Mouse (Mus musculus): ENCODE results near the gene Rnf8. TPM values are rescaled to one million over a fixed set of nuclear protein-coding genes. Genes with fewer than 3 reads are reported as not detected.

Rnf8 gene
- polyA plus RNA-seq, 1 experiment from 2014 or later, result 98.2 TPM

- Histone ChIP-seq H3K9ac (replicated peaks) (no peak overlapping the region), H3K4me1 (peaks cover 11% of the 10 kb centered on the region), H3K27ac (replicated peaks) (no peak overlapping the region), H3K9me3 (no peaks in the 10 kb centered on the region), H3K4me3 (no peak overlapping the region), H3K27me3 (no peaks in the 10 kb centered on the region), H3K4me2 (replicated peaks) (no peak overlapping the region), H3K36me3 (peaks cover 19% of the 10 kb centered on the region)
- 90% methylated on average over 6 of the region's 6 CpGs for WGBS
- ATAC-seq (ENCODE audit: low FRiP score, low read depth), result no peak
Observed at GRCm38 (mm10) chr17:29662145-29662544, 47.6 kb downstream of the Rnf8 start.

DNA sequence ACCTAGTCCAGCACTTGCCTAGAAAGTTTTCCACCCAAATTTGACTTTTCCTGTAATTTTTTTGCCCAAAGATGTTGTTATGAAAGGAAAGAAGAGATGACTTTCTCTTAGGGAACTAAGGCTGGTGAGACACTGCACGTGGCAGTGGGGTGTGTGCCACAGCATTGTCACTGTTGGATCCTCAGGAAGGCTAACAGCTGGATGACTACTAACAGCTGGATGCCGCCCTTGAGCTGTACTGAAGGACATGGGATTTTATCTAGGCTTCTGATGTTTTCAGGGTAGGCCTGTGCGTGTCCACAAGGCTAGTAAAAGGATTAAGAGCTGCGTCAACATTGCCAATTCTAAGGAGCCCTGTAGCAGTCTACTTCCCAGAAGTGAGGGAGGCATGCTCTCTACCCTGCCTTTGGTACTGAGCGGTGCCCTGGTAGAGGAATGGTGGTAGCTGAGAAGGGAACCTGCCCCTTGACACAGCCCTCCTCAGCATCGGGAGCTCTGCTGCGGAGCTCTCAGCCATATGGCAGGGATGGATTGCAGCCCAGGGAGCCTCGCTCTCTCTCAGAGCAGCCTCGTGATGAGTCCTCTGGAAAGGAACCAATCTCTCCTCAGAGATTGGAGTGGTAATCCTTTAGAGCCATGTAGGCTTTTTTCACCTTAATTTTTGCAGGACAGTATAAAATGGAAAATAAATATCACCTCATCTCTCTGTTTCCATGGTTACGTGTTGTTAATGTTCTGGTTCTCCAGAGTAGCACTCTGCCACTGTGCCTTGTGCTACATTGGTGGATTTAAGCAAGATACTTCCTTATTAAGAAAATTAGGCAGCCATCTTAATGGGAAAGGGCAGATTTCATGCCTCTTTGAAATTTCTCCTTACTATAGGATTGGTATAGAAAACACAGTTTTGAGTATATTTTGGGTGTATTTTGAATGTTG, 53.7 kb downstream of the Rnf8 start:
- Histone ChIP-seq H3K4me3 (no peak overlapping the region), H3K27ac (replicated peaks) (peak overlapping the region; percentile 40), H3K4me1 (peaks cover 6% of the 10 kb centered on the region; the same call in 1 of the 2 replicates), H3K9ac (replicated peaks) (0 out of 2 replicates have a peak overlapping the region, but pooled peaks have one; percentile 5), H3K36me3 (peaks cover 30% of the 10 kb centered on the region), H3K27me3 (no peaks in the 10 kb centered on the region), H3K4me2 (replicated peaks) (no peak overlapping the region), H3K9me3 (no peaks in the 10 kb centered on the region)
- 67% methylated on average over 10 of the region's 10 CpGs for WGBS
- no peak for ATAC-seq (ENCODE audit: low FRiP score, low read depth)

DNA sequence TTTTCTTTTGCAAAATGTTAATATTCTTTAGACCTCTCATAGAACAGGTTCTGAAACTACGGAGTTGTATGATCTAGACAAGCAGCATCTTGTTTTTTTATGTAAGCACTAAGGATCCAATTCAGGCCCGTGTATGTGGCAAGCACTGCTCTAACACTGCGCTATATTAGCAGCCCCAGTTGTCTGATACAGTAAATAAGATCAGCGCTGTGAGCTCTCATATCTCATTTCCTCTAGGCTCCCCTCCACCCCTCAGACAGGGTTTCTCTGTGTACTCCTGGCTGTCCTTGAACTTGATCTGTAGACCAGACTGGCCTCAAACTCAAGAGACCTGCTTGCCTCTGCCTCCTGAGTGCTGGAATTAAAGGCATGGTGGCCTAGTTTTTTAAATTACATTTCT, 54.4 kb downstream of the Rnf8 start:
- H3K36me3 ChIP-seq, result peaks cover 34% of the 10 kb centered on the region
- no peaks in the 10 kb centered on the region for H3K27me3 ChIP-seq
- no peak overlapping the region for H3K9ac ChIP-seq (replicated peaks)
- H3K4me2 ChIP-seq (replicated peaks), result no peak overlapping the region
- no peak for ATAC-seq (ENCODE audit: low FRiP score, low read depth)
- H3K27ac ChIP-seq (replicated peaks), result no peak overlapping the region
- H3K9me3 ChIP-seq, result no peaks in the 10 kb centered on the region
- 92% methylated on average over 4 of the region's 4 CpGs for WGBS
- H3K4me3 ChIP-seq, result no peak overlapping the region
- peaks cover 6% of the 10 kb centered on the region; the same call in 1 of the 2 replicates for H3K4me1 ChIP-seq

DNA sequence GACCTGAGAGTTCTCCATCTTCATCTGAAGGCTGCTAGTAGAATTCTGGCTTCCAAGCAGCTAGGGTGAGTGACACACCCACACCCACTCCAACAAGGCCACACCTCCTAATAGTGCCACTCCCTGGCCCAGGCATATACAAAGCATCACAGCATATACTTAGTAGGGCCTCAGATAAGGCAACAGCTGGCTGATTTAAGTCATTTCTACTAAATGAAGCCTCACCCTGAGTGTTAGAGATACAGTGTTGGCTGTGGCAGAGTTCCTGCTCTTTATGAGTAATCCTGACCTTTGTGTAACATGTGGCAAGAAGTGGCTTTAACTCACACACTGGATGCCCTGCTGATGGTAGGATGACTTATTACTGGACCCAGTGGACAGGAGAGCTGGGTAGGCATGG, 55.3 kb downstream of the Rnf8 start:
- Histone ChIP-seq H3K27ac (replicated peaks) (no peak overlapping the region), H3K9ac (replicated peaks) (no peak overlapping the region), H3K4me2 (replicated peaks) (no peak overlapping the region), H3K27me3 (no peaks in the 10 kb centered on the region), H3K9me3 (no peaks in the 10 kb centered on the region), H3K36me3 (peaks cover 39% of the 10 kb centered on the region), H3K4me1 (peaks cover 6% of the 10 kb centered on the region; the same call in 1 of the 2 replicates), H3K4me3 (no peak overlapping the region)
- ATAC-seq (ENCODE audit: low FRiP score, low read depth), result no peak

- Histone ChIP-seq H3K27me3 (no peaks in the 10 kb centered on the region), H3K4me1 (peaks cover 6% of the 10 kb centered on the region; the same call in 1 of the 2 replicates), H3K27ac (replicated peaks) (no peak overlapping the region), H3K9ac (replicated peaks) (no peak overlapping the region), H3K9me3 (no peaks in the 10 kb centered on the region), H3K36me3 (peaks cover 47% of the 10 kb centered on the region), H3K4me2 (replicated peaks) (no peak overlapping the region), H3K4me3 (no peak overlapping the region)
- ATAC-seq (ENCODE audit: low FRiP score, low read depth), result no peak
- WGBS, result 94% methylated on average over 2 of the region's 2 CpGs
Observed at GRCm38 (mm10) chr17:29671021-29671420, 56.4 kb downstream of the Rnf8 start.

DNA sequence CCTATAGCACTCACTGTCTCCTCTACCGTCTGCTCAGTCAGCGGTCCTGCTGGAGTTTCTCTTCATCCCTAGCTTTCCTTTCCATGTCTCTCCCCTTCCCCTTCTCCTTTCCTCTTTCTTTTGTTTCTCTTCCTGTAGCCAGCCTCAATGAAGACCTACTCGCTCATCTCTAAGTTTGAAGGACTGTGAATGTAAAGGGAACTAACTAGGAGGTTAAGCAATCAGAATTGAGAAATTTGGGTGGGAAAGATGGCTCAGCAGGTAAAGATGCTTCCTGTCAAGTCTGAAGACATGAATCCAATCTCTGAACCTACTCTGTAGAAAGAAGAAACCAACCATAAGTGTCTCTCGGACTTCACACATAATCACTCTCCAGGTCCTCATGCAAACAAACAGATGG, 58.7 kb downstream of the Rnf8 start:
- peaks cover 3% of the 10 kb centered on the region; the same call in 1 of the 2 replicates for H3K4me1 ChIP-seq
- 93% methylated on average over 4 of the region's 4 CpGs for WGBS
- H3K9me3 ChIP-seq, result no peaks in the 10 kb centered on the region
- H3K4me2 ChIP-seq (replicated peaks), result no peak overlapping the region
- no peak overlapping the region for H3K4me3 ChIP-seq
- H3K36me3 ChIP-seq, result peaks cover 64% of the 10 kb centered on the region
- no peak overlapping the region for H3K9ac ChIP-seq (replicated peaks)
- H3K27me3 ChIP-seq, result no peaks in the 10 kb centered on the region
- no peak overlapping the region for H3K27ac ChIP-seq (replicated peaks)
- ATAC-seq (ENCODE audit: low FRiP score, low read depth), result no peak

DNA sequence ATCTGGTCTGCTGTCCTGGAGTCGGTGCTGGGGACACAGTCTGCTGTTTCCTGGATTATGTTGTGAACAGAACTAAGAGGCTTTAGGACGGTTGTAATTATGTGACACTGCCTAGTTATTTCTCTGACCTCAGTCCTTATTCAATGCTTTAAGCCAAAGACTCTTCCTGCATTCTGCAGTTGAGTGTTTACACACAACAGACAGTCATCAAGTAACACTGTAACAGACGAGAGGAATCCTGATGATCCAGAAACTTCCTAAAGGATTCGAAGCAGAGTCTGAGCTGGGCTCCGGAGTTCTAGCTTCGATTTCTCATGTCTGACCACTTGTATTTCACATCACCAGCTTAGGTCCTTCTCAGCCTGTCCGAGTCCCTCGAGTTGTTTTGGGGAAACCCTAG, 63.9 kb downstream of the Rnf8 start:
- no peak for ATAC-seq (ENCODE audit: low FRiP score, low read depth)

GRCm38 (mm10) chr17:29679038-29679767, 64.6 kb downstream of the Rnf8 start:
- 89% methylated on average over 6 of the region's 6 CpGs for WGBS
- H3K9ac ChIP-seq (replicated peaks), result no peak overlapping the region
- peaks cover 94% of the 10 kb centered on the region for H3K36me3 ChIP-seq
- 0 out of 2 replicates have a peak, but pooled peaks cover 4% of the 10 kb centered on the region for H3K4me1 ChIP-seq
- no peaks in the 10 kb centered on the region for H3K27me3 ChIP-seq
- no peaks in the 10 kb centered on the region for H3K9me3 ChIP-seq
- ATAC-seq (ENCODE audit: low FRiP score, low read depth), result no peak
- H3K27ac ChIP-seq (replicated peaks), result 0 out of 2 replicates have a peak overlapping the region, but pooled peaks have one; percentile 25
- no peak overlapping the region for H3K4me2 ChIP-seq (replicated peaks)
- no peak overlapping the region for H3K4me3 ChIP-seq

More for the DNA sequence above, 63.9 kb downstream of the Rnf8 start:
- WGBS, result 90% methylated on average over 8 of the region's 8 CpGs
- Histone ChIP-seq H3K27me3 (no peaks in the 10 kb centered on the region), H3K4me1 (0 out of 2 replicates have a peak, but pooled peaks cover 4% of the 10 kb centered on the region), H3K9me3 (no peaks in the 10 kb centered on the region), H3K27ac (replicated peaks) (no peak overlapping the region), H3K4me2 (replicated peaks) (no peak overlapping the region), H3K36me3 (peaks cover 95% of the 10 kb centered on the region), H3K9ac (replicated peaks) (no peak overlapping the region), H3K4me3 (no peak overlapping the region)

- no peak overlapping the region for H3K4me3 ChIP-seq
- H3K27me3 ChIP-seq, result no peaks in the 10 kb centered on the region
- H3K27ac ChIP-seq (replicated peaks), result peak overlapping the region; percentile 61; the same call in 1 of the 2 replicates
- no peak overlapping the region for H3K4me2 ChIP-seq (replicated peaks)
- H3K9ac ChIP-seq (replicated peaks), result no peak overlapping the region
- no peak for ATAC-seq (ENCODE audit: low FRiP score, low read depth)
- H3K36me3 ChIP-seq, result peaks cover 95% of the 10 kb centered on the region
- WGBS, result 74% methylated on average over 2 of the region's 2 CpGs
- H3K4me1 ChIP-seq, result 0 out of 2 replicates have a peak, but pooled peaks cover 4% of the 10 kb centered on the region
- no peaks in the 10 kb centered on the region for H3K9me3 ChIP-seq
Observed at GRCm38 (mm10) chr17:29680174-29680573, 65.6 kb downstream of the Rnf8 start.

- H3K36me3 ChIP-seq, result peaks cover 95% of the 10 kb centered on the region
- WGBS, result 90% methylated on average over 2 of the region's 2 CpGs
- H3K4me3 ChIP-seq, result no peak overlapping the region
- 0 out of 2 replicates have a peak, but pooled peaks cover 4% of the 10 kb centered on the region for H3K4me1 ChIP-seq
- H3K9ac ChIP-seq (replicated peaks), result no peak overlapping the region
- no peaks in the 10 kb centered on the region for H3K9me3 ChIP-seq
- no peak overlapping the region for H3K4me2 ChIP-seq (replicated peaks)
- H3K27me3 ChIP-seq, result no peaks in the 10 kb centered on the region
- no peak for ATAC-seq (ENCODE audit: low FRiP score, low read depth)
- 0 out of 2 replicates have a peak overlapping the region, but pooled peaks have one; percentile 61 for H3K27ac ChIP-seq (replicated peaks)
Observed at GRCm38 (mm10) chr17:29680921-29681320, 66.3 kb downstream of the Rnf8 start.

GRCm38 (mm10) chr17:29681669-29682068, 67.1 kb downstream of the Rnf8 start:
- Histone ChIP-seq H3K9ac (replicated peaks) (no peak overlapping the region), H3K27ac (replicated peaks) (no peak overlapping the region), H3K36me3 (peaks cover 95% of the 10 kb centered on the region), H3K27me3 (no peaks in the 10 kb centered on the region), H3K4me3 (no peak overlapping the region), H3K4me2 (replicated peaks) (no peak overlapping the region), H3K9me3 (no peaks in the 10 kb centered on the region), H3K4me1 (0 out of 2 replicates have a peak, but pooled peaks cover 4% of the 10 kb centered on the region)
- no peak for ATAC-seq (ENCODE audit: low FRiP score, low read depth)
- WGBS, result 94% methylated on average over 9 of the region's 9 CpGs

GRCm38 (mm10) chr17:29682261-29682660, 67.7 kb downstream of the Rnf8 start:
- ATAC-seq (ENCODE audit: low FRiP score, low read depth), result no peak
- H3K36me3 ChIP-seq, result peaks cover 95% of the 10 kb centered on the region
- WGBS, result 83% methylated on average over 7 of the region's 7 CpGs
- no peaks in the 10 kb centered on the region for H3K9me3 ChIP-seq
- no peak overlapping the region for H3K4me3 ChIP-seq
- H3K27me3 ChIP-seq, result no peaks in the 10 kb centered on the region
- no peak overlapping the region for H3K4me2 ChIP-seq (replicated peaks)
- H3K27ac ChIP-seq (replicated peaks), result no peak overlapping the region
- H3K9ac ChIP-seq (replicated peaks), result no peak overlapping the region
- H3K4me1 ChIP-seq, result 0 out of 2 replicates have a peak, but pooled peaks cover 4% of the 10 kb centered on the region

All from midbrain, embryonic 12.5 days (tissue).